Mouse (Mus musculus): Measurements from ENCODE around the gene Pfkm. TPM values are rescaled to one million over a fixed set of nuclear protein-coding genes. Genes with fewer than 3 reads are reported as not detected.

Gene Pfkm
- total RNA-seq, 2 experiments from 2014 or later: 3.1 to 4.7 TPM

DNA sequence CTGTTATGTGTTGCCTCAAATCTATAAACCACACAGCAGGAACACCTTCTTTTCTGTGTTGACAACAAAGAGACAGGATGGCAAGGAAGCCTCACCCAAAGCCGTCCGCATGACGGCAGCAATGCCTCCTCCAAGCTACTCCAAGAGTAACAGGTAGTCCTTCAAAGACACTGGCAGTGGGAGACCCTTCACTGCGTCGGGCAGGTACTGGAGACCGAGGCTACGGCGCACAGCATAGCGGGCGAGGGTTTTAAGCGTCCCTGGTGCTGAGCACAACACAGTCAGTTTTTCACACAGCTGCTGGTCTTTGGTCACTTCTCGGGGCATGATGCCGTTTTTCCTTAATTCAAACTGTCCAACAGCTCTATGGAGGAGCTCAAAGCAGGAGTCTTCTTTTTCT lies 43.3 kb downstream of the Pfkm start:
- no peak for ATAC-seq (ENCODE audit: poor library complexity, severe bottlenecking)

DNA sequence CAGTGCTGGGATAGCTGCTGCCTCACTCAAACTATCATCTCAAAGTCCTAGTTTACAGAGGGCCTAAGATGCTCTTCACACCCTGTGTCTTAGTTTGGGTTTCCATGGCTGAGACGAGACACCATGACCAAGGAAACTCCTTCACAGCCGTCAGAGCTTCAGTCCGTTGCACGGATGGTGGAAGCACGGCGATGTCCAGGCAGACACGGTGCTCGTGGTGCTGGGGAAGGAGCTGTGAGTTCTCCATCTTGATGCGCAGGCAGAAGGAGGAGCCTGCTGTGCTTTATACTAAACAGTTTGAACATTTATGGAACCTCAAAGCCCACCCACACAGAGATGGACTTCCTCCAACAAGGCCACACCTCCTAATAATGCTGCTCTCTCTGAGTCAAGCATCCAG lies 44.5 kb downstream of the Pfkm start:
- ATAC-seq (ENCODE audit: poor library complexity, severe bottlenecking): no peak

DNA sequence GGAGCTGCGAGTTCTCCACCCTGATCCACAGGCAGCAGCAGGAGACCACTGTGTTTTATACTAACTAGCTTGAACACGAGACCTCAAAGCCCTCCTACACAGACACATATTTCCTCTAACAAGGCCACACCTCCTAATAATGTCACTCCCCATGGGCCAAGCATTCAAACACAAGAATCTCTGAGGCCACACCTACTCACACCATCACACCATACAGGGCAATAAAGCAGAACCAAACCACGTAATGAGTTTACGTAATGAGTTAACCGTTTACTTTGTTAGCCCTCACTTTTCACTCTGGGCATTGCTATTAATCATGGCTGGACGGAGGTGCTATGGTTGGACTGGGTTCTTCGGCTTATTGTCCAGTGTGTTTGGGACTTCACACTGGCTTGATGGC lies 47.4 kb downstream of the Pfkm start:
- peak; percentile 71 for ATAC-seq (ENCODE audit: poor library complexity, severe bottlenecking)

DNA sequence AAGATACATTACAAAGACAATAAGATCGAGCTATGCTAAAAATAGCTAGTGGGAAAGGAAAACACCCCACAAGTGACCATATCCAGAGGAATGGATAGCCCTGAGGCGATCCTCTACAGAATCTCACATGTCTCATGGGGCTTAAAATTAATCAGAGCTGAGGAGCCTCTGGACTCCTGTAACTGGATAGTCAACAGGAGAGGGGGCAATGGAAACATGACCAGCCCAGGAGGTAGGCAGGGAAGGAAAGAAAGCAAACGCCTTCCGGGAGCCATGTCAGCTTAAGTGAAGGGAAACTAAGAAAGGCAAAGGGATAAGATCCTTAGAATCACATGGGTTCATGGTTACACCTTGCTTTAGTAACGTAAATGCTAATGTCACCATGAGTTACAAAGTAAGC lies 48.4 kb downstream of the Pfkm start:
- ATAC-seq (ENCODE audit: poor library complexity, severe bottlenecking): no peak

DNA sequence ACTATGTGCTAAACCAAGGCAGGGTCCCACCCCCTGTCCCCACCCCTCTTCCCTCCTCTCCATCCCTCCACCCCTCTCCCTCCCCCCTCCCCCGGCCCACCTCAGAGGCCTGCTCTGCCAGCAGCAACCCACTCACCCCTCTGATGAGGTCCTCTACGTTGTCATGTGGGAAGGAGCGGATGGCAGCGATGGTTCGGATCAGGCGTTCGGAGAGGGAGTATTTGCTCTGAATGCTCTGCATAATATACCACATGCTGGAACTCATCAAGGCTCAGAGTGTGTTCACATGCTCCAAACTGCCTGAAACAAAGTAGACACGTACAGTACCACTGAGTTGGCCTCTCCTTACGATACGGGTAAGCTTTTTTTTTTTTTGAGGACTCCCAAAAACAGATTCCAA lies 50.1 kb downstream of the Pfkm start:
- no peak for ATAC-seq (ENCODE audit: poor library complexity, severe bottlenecking)

DNA sequence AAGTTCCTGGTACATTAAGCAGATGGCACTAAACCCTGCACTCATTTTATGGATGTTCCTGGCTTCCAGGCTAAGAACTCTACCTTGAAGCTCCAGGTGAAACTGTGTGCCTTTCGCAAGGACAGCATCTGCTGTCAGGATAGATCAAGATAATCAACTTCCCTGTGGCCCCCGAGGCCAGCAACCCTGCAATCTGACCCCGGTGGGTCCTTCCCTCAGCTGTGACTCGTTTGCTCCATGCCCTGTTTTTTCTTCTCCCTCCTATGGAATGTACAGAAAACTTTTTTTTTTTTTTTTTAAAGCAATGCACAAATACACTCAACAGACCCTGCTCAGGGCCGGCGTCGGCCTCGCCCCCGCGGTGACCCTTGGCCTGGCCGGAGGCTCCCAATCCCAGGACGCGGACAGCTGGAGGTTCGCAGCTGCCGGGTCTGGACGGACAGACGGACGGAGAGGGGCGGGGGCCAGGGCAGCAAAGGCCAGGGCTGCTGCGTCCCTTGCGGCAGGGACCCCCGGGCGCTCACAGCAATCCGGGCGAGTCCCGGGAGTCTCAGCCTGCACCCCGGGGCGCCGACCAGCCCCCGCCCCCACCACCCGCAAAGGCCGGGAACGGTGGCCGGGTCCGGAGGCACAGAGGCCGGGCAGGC lies 52.6 kb downstream of the Pfkm start:
- ATAC-seq (ENCODE audit: poor library complexity, severe bottlenecking): peak; percentile 31

- ATAC-seq (ENCODE audit: poor library complexity, severe bottlenecking): peak; percentile 100
Measured at GRCm38 (mm10) chr15:98145559-98146181, 53.3 kb downstream of the Pfkm start.

DNA sequence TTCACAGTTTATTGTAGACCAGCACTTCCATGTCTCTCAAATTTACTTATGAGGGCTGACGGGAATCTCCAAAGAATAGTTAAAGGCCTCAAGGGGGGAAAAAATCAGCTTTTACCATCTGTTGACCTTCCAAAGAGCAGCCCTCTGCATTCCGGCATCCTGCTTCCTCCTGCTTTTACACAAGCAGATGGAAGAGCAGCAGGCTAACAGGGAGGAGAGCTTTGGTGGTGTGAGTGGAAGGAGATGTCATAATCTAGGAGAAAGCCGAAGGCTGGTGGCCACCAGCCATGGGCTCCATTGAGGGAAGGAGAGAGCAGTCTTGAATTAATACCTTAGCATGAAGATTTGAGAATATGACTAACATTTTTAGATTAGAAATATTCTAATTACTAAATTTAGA lies 56.0 kb downstream of the Pfkm start:
- no peak for ATAC-seq (ENCODE audit: poor library complexity, severe bottlenecking)

- ATAC-seq (ENCODE audit: poor library complexity, severe bottlenecking): no peak
Measured at GRCm38 (mm10) chr15:98149166-98149602, 56.8 kb downstream of the Pfkm start.

- peak; percentile 63; the same call in 1 of the 2 replicates for ATAC-seq (ENCODE audit: poor library complexity, severe bottlenecking)
Measured at GRCm38 (mm10) chr15:98152916-98153315, 60.5 kb downstream of the Pfkm start.

- ATAC-seq (ENCODE audit: poor library complexity, severe bottlenecking): peak; percentile 87
Measured at GRCm38 (mm10) chr15:98153625-98154024, 61.2 kb downstream of the Pfkm start.

DNA sequence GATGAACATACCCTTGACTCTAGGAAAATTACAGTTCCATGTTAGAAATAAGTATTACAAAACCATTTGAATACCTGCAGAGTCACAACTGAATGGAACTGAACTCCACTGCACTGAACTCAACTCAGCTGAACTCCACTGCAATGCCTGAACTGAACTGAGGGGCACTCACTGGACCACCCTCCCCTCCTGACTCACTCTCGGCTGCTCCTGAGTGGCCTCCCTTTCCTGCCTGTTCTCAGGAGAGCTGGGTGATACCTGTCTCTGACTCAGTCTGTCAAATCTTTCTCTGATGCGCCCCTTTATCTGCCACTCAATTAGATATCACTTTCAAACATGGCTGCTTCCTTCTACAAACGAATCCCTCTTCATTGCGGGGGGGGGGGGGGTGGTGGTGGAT lies 61.8 kb downstream of the Pfkm start:
- no peak for ATAC-seq (ENCODE audit: poor library complexity, severe bottlenecking)

DNA sequence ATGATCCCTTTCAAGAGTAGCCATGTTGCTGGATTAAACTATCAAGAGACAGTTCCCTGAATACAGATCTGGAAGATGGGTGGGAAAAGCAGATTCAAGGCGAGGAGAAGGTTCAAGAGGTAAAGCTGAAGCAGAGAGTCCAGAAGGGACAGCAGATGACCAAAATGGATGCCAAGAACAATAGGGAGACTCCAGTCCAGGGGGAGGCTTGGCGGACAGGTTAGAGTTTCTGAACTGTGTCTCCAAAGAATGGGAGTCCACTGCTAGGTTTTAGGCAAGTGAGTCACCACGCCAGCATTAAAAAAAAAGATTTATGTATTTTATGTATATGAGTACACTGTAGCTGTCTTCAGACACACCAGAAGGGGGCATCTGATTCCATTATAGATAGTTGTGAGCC lies 62.2 kb downstream of the Pfkm start:
- ATAC-seq (ENCODE audit: poor library complexity, severe bottlenecking): no peak

- no peak for ATAC-seq (ENCODE audit: poor library complexity, severe bottlenecking)
Measured at GRCm38 (mm10) chr15:98155272-98155671, 62.9 kb downstream of the Pfkm start.

DNA sequence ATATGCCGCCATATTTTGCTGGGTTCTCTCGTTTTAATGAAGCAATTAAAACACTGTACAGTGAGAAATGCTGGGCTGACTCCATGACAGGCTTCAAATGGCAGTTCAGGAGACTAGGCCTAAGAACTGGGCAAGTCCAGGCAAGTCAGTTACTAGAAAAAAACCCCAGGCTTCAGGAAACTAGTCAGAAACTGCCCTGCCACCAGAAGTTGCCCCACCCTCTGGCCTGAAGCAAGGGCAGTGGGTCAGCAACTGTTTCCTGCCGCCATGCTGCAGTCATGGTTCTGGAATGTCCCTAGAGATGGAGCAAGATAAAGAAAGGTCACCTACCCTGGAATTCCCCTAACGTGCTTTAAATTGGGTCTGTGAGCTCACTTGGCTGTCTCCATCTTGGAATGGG lies 63.6 kb downstream of the Pfkm start:
- no peak for ATAC-seq (ENCODE audit: poor library complexity, severe bottlenecking)

GRCm38 (mm10) chr15:98157253-98157652 lies 64.9 kb downstream of the Pfkm start:
- no peak for ATAC-seq (ENCODE audit: poor library complexity, severe bottlenecking)

GRCm38 (mm10) chr15:98161026-98161805 lies 68.8 kb downstream of the Pfkm start:
- ATAC-seq (ENCODE audit: poor library complexity, severe bottlenecking): peak; percentile 43

- ATAC-seq (ENCODE audit: poor library complexity, severe bottlenecking): no peak
Measured at GRCm38 (mm10) chr15:98162561-98162960, 70.2 kb downstream of the Pfkm start.

DNA sequence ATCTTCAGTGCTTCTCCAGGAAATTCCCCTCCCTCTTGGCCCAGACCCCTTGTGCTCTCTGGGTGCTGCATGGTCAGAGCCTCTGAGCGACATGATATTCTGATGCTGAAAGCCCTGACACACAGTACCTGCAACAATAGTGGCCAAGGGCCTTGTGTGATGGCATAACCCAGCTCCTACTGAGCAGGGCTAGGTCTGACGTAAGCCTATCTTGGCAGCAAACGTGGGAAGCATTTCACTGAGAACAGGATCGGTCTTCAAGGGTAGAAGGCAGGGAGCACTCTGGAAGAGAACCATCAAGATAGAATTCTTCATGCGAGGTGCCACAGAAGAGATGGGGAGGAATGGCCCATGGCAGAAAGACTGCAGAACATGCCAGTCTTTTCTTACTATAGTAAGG lies 73.1 kb downstream of the Pfkm start, which contains the start of gene Asb8:
Gene Asb8, minus strand, starts transcription at position 101 of the 400 bp plus-strand sequence.
- ATAC-seq (ENCODE audit: poor library complexity, severe bottlenecking): no peak

- no peak for ATAC-seq (ENCODE audit: poor library complexity, severe bottlenecking)
Measured at GRCm38 (mm10) chr15:98166963-98167644, 74.7 kb downstream of the Pfkm start, which contains the start of gene Ccdc184. TSS of gene Ccdc184 (plus strand) at chr15:98167158.
